Mouse (Mus musculus) neutrophil, adult 59 days (primary cell): ENCODE measurements around the gene Mical1. TPM values are rescaled to one million over a fixed set of nuclear protein-coding genes. Genes with fewer than 3 reads are reported as not detected.

Experiments
- total RNA-seq, 2 experiments: library from RNA; stranded (reverse); gene quantifications; 1 replicate in 1 of 2; 2 replicates in 1 of 2; pipeline ENCODE4 v1.2.4; 2023

Mical1 gene
- 100 to 1,000 TPM; 258 to 270 TPM for total RNA-seq

GRCm38 (mm10) chr10:41476171-41477017 is at the start of gene Mical1:
Mical1 (plus strand) TSS chr10:41476314.

GRCm38 (mm10) chr10:41450137-41450670 is 25.9 kb upstream of the Mical1 start, which contains the start of gene Zbtb24:
Zbtb24 (plus strand) TSS chr10:41450383.

GRCm38 (mm10) chr10:41489708-41490517 is 13.8 kb downstream of the Mical1 start, which contains the start of the genes Smpd2 and Ppil6:
Smpd2 (minus strand) TSS chr10:41490369.
Ppil6 (plus strand) TSS chr10:41490439.

GRCm38 (mm10) chr10:41518981-41519618 is 43.0 kb downstream of the Mical1 start, which contains the start of gene Cd164:
Cd164 (plus strand) TSS chr10:41519414.

Other genes starting within 250 kb of the Mical1 start
- gene Fig4, start 173.1 kb upstream of the Mical1 start, total RNA-seq, result 10 to 100 TPM; 15.2 to 15.4 TPM
- gene Ak9, start 172.3 kb upstream of the Mical1 start, total RNA-seq, result under 1 TPM in 1 of 2 experiments, not detected in 1; 0.07 TPM
- gene Zbtb24, start 25.9 kb upstream of the Mical1 start, total RNA-seq, result 10 to 100 TPM; 20.8 to 21.0 TPM
- gene Smpd2, start 14.1 kb downstream of the Mical1 start, total RNA-seq, result 10 to 100 TPM; 14.2 to 17.8 TPM
- not detected for gene Ppil6, start 14.1 kb downstream of the Mical1 start, total RNA-seq
- 100 to 1,000 TPM; 226 to 236 TPM for gene Cd164, start 43.1 kb downstream of the Mical1 start, total RNA-seq
- gene Ccdc162, start 240.3 kb downstream of the Mical1 start, total RNA-seq, result 1 to 10 TPM; 3.2 to 4.5 TPM